Mouse (Mus musculus) forebrain, postnatal 0 days (tissue): ENCODE data around the gene Jmjd1c. TPM values are rescaled to one million over a fixed set of nuclear protein-coding genes. Genes with fewer than 3 reads are reported as not detected.
A peak's percentile ranks its signal among the peaks of the same experiment; 100 is the strongest.

ENCODE experiments used
- ATAC-seq: fragments of 200-750 bp; cut with Nextera tagmentation; 2 replicates; pipeline ENCODE4 v1.8.0; 2017; ENCODE audit warnings: mild to moderate bottlenecking, moderate library complexity
- DNase-seq: peaks from one replicate; pipeline ENCODE4 v3.0.0-alpha.2; 2015
- H3K27ac ChIP-seq: fragments of 300-500 bp; sonication (generic); 2 replicates; pipeline ENCODE4 v1.5.1; 2014; ENCODE audit warnings: low read depth, mild to moderate bottlenecking, antibody characterized with exemption, low read length, moderate library complexity, mixed read lengths
- H3K27me3 ChIP-seq: fragments of 300-500 bp; sonication (generic); 2 replicates; pipeline ENCODE4 v1.6.1; 2014; ENCODE audit warnings: mild to moderate bottlenecking, low read length, mixed read lengths; ENCODE audit not compliant: insufficient read depth
- H3K36me3 ChIP-seq: fragments of 300-500 bp; sonication (generic); 2 replicates; pipeline ENCODE4 v1.6.1; 2014; ENCODE audit warnings: mild to moderate bottlenecking, moderate library complexity; ENCODE audit not compliant: insufficient read depth
- H3K4me1 ChIP-seq: fragments of 300-500 bp; sonication (generic); 2 replicates; pipeline ENCODE4 v1.6.1; 2014; ENCODE audit warnings: antibody characterized with exemption; ENCODE audit not compliant: insufficient read depth
- H3K4me2 ChIP-seq: fragments of 300-500 bp; sonication (generic); 2 replicates; pipeline ENCODE4 v1.6.1; 2014; ENCODE audit warnings: low read depth, mild to moderate bottlenecking, moderate library complexity
- H3K4me3 ChIP-seq: fragments of 300-500 bp; sonication (generic); 2 replicates; pipeline ENCODE4 v1.5.1; 2014; ENCODE audit warnings: low read depth, low read length, mixed read lengths
- H3K9ac ChIP-seq: fragments of 300-500 bp; sonication (generic); 2 replicates; pipeline ENCODE4 v1.6.1; 2014; ENCODE audit warnings: mild to moderate bottlenecking
- H3K9me3 ChIP-seq: fragments of 300-500 bp; sonication (generic); 2 replicates; pipeline ENCODE4 v1.6.1; 2016; ENCODE audit warnings: low read length
- CTCF ChIP-seq: sonication (generic); IDR thresholded peaks from 2 replicates; pipeline ENCODE4 v1.5.1; 2016; ENCODE audit warnings: antibody characterized with exemption, control low read depth, low read depth
- WGBS: fragments of 180-500 bp; shearing (Covaris S2); extraction: QIAGEN DNeasy Blood & Tissue Kit; methylation state at CpG from one replicate; pipeline ENCODE4 v1.1.7; 2014; 5-methylcytosine and 5-hydroxymethylcytosine counted together
- polyA plus RNA-seq: library from polyadenylated mRNA; unstranded; fragments of >200 nt; fragmentation: Nextera tagmentation; extraction: Ambion mirVana; gene quantifications from 2 replicates; pipeline ENCODE4 v1.2.1, GENCODE M21; 2015
- total RNA-seq: library from RNA; depleted of rRNA; stranded (reverse); fragments of >200 nt; gene quantifications from 2 replicates; pipeline ENCODE4 v1.2.3, GENCODE M21; 2014

Jmjd1c gene
- total and polyA plus RNA-seq, 2 experiments from 2014 or later = 44.4 to 76.8 TPM

GRCm38 (mm10) chr10:67082531-67082930 lies 13.4 kb upstream of the Jmjd1c start:
- TF ChIP-seq CTCF = no peak
- H3K9me3 ChIP-seq = no peaks in the 10 kb centered on the region

GRCm38 (mm10) chr10:67083446-67084166 lies 12.3 kb upstream of the Jmjd1c start:
- no peak for DNase-seq

More at GRCm38 (mm10) chr10:67082531-67082930, 13.4 kb upstream of the Jmjd1c start:
- Histone ChIP-seq H3K36me3 (no peaks in the 10 kb centered on the region), H3K4me2 (no peak overlapping the region), H3K4me1 (no peaks in the 10 kb centered on the region), H3K27me3 (no peaks in the 10 kb centered on the region), H3K4me3 (no peak overlapping the region), H3K9ac (no peak overlapping the region), H3K27ac (no peak overlapping the region)
- DNase-seq = no peak
- no peak for ATAC-seq
- 89% methylated on average over 4 of the region's 4 CpGs for WGBS

GRCm38 (mm10) chr10:67085124-67085523 lies 10.8 kb upstream of the Jmjd1c start:
- ATAC-seq = peak; percentile 10; the same call in 1 of the 2 replicates
- no peak for TF ChIP-seq CTCF
- Histone ChIP-seq H3K4me2 (no peak overlapping the region), H3K4me3 (no peak overlapping the region), H3K36me3 (no peaks in the 10 kb centered on the region), H3K4me1 (no peaks in the 10 kb centered on the region), H3K27me3 (no peaks in the 10 kb centered on the region), H3K9ac (no peak overlapping the region), H3K27ac (no peak overlapping the region), H3K9me3 (no peaks in the 10 kb centered on the region)
- DNase-seq = no peak
- WGBS = 70% methylated on average over 10 of the region's 10 CpGs

More at GRCm38 (mm10) chr10:67083446-67084166, 12.3 kb upstream of the Jmjd1c start:
- no peak for ATAC-seq
- Histone ChIP-seq H3K27ac (no peak overlapping the region), H3K9ac (no peak overlapping the region), H3K27me3 (no peaks in the 10 kb centered on the region), H3K4me2 (no peak overlapping the region), H3K4me1 (no peaks in the 10 kb centered on the region), H3K9me3 (no peaks in the 10 kb centered on the region), H3K4me3 (no peak overlapping the region), H3K36me3 (no peaks in the 10 kb centered on the region)
- no peak for TF ChIP-seq CTCF
- WGBS = 82% methylated on average over 10 of the region's 10 CpGs

- Histone ChIP-seq H3K4me3 (no peak overlapping the region), H3K36me3 (no peaks in the 10 kb centered on the region), H3K27ac (no peak overlapping the region), H3K9me3 (no peaks in the 10 kb centered on the region), H3K4me2 (no peak overlapping the region), H3K27me3 (no peaks in the 10 kb centered on the region), H3K9ac (no peak overlapping the region), H3K4me1 (no peaks in the 10 kb centered on the region)
- ATAC-seq (no peak), DNase-seq (no peak)
- no peak for TF ChIP-seq CTCF
- 90% methylated on average over 7 of the region's 7 CpGs for WGBS
These were observed 10.0 kb upstream of the Jmjd1c start for GRCm38 (mm10) chr10:67085916-67086315.

GRCm38 (mm10) chr10:67087447-67088226 lies 8.3 kb upstream of the Jmjd1c start:
- Histone ChIP-seq H3K36me3 (no peaks in the 10 kb centered on the region), H3K9ac (no peak overlapping the region), H3K9me3 (no peaks in the 10 kb centered on the region), H3K27ac (no peak overlapping the region), H3K4me2 (no peak overlapping the region), H3K4me1 (no peaks in the 10 kb centered on the region), H3K4me3 (no peak overlapping the region), H3K27me3 (no peaks in the 10 kb centered on the region)
- DNase-seq = no peak
- 97% methylated on average over 5 of the region's 5 CpGs for WGBS
- TF ChIP-seq CTCF = no peak
- no peak for ATAC-seq

- H3K4me2 ChIP-seq = no peak overlapping the region
- no peaks in the 10 kb centered on the region for H3K4me1 ChIP-seq
- H3K27ac ChIP-seq = no peak overlapping the region
- ATAC-seq (no peak), DNase-seq (no peak)
- H3K9ac ChIP-seq = no peak overlapping the region
- no peak for TF ChIP-seq CTCF
- H3K36me3 ChIP-seq = no peaks in the 10 kb centered on the region
- no peaks in the 10 kb centered on the region for H3K27me3 ChIP-seq
- no peak overlapping the region for H3K4me3 ChIP-seq
- WGBS = 94% methylated on average over 4 of the region's 4 CpGs
- no peaks in the 10 kb centered on the region for H3K9me3 ChIP-seq
These were observed 5.3 kb upstream of the Jmjd1c start for GRCm38 (mm10) chr10:67090611-67091010.

- no peak for ATAC-seq
- Histone ChIP-seq H3K9ac (no peak overlapping the region), H3K27me3 (no peaks in the 10 kb centered on the region), H3K9me3 (no peaks in the 10 kb centered on the region), H3K36me3 (no peaks in the 10 kb centered on the region), H3K4me3 (no peak overlapping the region), H3K4me1 (peaks cover 11% of the 10 kb centered on the region; the same call in 1 of the 2 replicates), H3K4me2 (no peak overlapping the region), H3K27ac (no peak overlapping the region)
- 91% methylated on average over 7 of the region's 7 CpGs for WGBS
- no peak for DNase-seq
- TF ChIP-seq CTCF = no peak
These were observed 1.0 kb upstream of the Jmjd1c start for GRCm38 (mm10) chr10:67094922-67095321.
